7 mouse cellular contexts compared by ENCODE assay signal in genomic region chr12:119237241-119237920, GRCm38 (mm10). TPM values are rescaled to one million over a fixed set of nuclear protein-coding genes. Genes with fewer than 3 reads are reported as not detected.
DNase-seq lines count a peak whose midpoint lies in the region; ATAC-seq and TF ChIP-seq lines count a peak whose summit lies in the region.

No protein-coding gene starts in this region.

- no peak for TF ChIP-seq EP300 in lung, postnatal 0 days (IDR thresholded peaks at IDR 0.05)

- peak overlapping the region; percentile 45 for H3K4me3 ChIP-seq in lung, postnatal 0 days (ENCODE audit: low read depth, low read length)
- peak overlapping the region; percentile 49 for H3K4me3 ChIP-seq in embryonic fibroblast, embryonic 13.5 days (ENCODE audit: insufficient read depth, low read length)
- H3K4me3 ChIP-seq in hindbrain, embryonic 13.5 days = peak overlapping the region; percentile 67

- ATAC-seq in lung, postnatal 0 days = 0 out of 2 replicates have a peak, but pooled peaks have one; percentile 6
- ATAC-seq in hindbrain, embryonic 13.5 days (ENCODE audit: low FRiP score) = no peak; the same call in 1 of the 2 replicates
- peak; percentile 16; the same call in 1 of the 2 replicates for ATAC-seq in megakaryocyte, adult 5-6 weeks (ENCODE audit: poor library complexity, severe bottlenecking)

- peaks cover 3% of the 10 kb centered on the region; the same call in 1 of the 2 replicates for H3K27me3 ChIP-seq in lung, postnatal 0 days (replicated peaks; ENCODE audit: insufficient read depth, low read length)
- no peaks in the 10 kb centered on the region for H3K27me3 ChIP-seq in hindbrain, embryonic 13.5 days

- WGBS in lung, postnatal 0 days = 8% methylated on average over 13 of the region's 13 CpGs
- under 1% methylated on average over 13 of the region's 13 CpGs for WGBS in hindbrain, embryonic 13.5 days

- no peak for TF ChIP-seq POLR2A in embryonic fibroblast, embryonic 13.5 days (IDR thresholded peaks at IDR 0.05; ENCODE audit: low read depth, low read length)

- no peaks in the 10 kb centered on the region for H3K36me3 ChIP-seq in lung, postnatal 0 days (ENCODE audit: insufficient read depth, low read length)
- H3K36me3 ChIP-seq in hindbrain, embryonic 13.5 days = no peaks in the 10 kb centered on the region

- H3K4me1 ChIP-seq in lung, postnatal 0 days (ENCODE audit: insufficient read depth, low read depth, low read length) = no peaks in the 10 kb centered on the region
- peaks cover 4% of the 10 kb centered on the region; the same call in 1 of the 2 replicates for H3K4me1 ChIP-seq in embryonic fibroblast, embryonic 13.5 days (ENCODE audit: control insufficient read depth, insufficient read depth, low read length)
- peaks cover 33% of the 10 kb centered on the region for H3K4me1 ChIP-seq in hindbrain, embryonic 13.5 days (replicated peaks)

- no peak overlapping the region for H3K27ac ChIP-seq in lung, postnatal 0 days (ENCODE audit: low read length)
- peak overlapping the region; percentile 3; the same call in 1 of the 2 replicates for H3K27ac ChIP-seq in embryonic fibroblast, embryonic 13.5 days (ENCODE audit: insufficient read depth, low read length)
- H3K27ac ChIP-seq in hindbrain, embryonic 13.5 days = peak overlapping the region; percentile 92

- peak overlapping the region; percentile 78 for H3K4me2 ChIP-seq in lung, postnatal 0 days (replicated peaks; ENCODE audit: low read depth, low read length)
- H3K4me2 ChIP-seq in hindbrain, embryonic 13.5 days = peak overlapping the region; percentile 73

- TF ChIP-seq CTCF in lung, postnatal 0 days (IDR thresholded peaks at IDR 0.05) = no peak
- TF ChIP-seq CTCF in embryonic fibroblast, embryonic 13.5 days (IDR thresholded peaks at IDR 0.05; ENCODE audit: borderline replicate concordance, insufficient read depth, low read length) = no peak

- 0 out of 2 replicates have a peak overlapping the region, but pooled peaks have one; percentile 6 for H3K9ac ChIP-seq in lung, postnatal 0 days (replicated peaks; ENCODE audit: low read depth)
- peak overlapping the region; percentile 85 for H3K9ac ChIP-seq in hindbrain, embryonic 13.5 days

- no peak for DNase-seq in lung, postnatal 0 days (ENCODE audit: low spot score)
- no peak for DNase-seq in lung, postnatal 25 days (ENCODE audit: low spot score)
- no peak for DNase-seq in layer of hippocampus, adult 18-20 months (ENCODE audit: low spot score in 2 of 2)
- DNase-seq in cerebellum, adult 11 months = no peak

- H3K9me3 ChIP-seq in lung, postnatal 0 days (ENCODE audit: low read length) = no peaks in the 10 kb centered on the region
- no peaks in the 10 kb centered on the region for H3K9me3 ChIP-seq in hindbrain, embryonic 13.5 days

RNA-seq across cellular contexts. Expression of gene Itgb8, which starts 1.2 kb away (rescaled TPM):
- 0.87 TPM in 2 replicates for polyA plus RNA-seq in lung, postnatal 0 days (2015; fragmentation: Nextera tagmentation; extraction: Ambion mirVana)
- polyA plus RNA-seq in embryonic fibroblast, embryonic 13.5 days (2011; ENCODE audit: insufficient read length, low read depth, missing spikeins) = 3.7 and 4.8 TPM in 2 replicates
- polyA plus RNA-seq in hindbrain, embryonic 13.5 days (2015; fragmentation: Nextera tagmentation; extraction: Ambion mirVana) = 11.9 and 12.4 TPM in 2 replicates
- 0.02 TPM in 1 of 2 replicates, not detected in the other for total RNA-seq in megakaryocyte, adult 5-6 weeks (2015)
- not detected in 2 replicates for total RNA-seq in megakaryocyte, adult 5-6 weeks (2017)
- total RNA-seq in layer of hippocampus, adult 18-20 months (2021) = 10 to 100 TPM; 32.2 to 32.5 TPM
